Mouse (Mus musculus): ENCODE data around the gene Aspn. TPM values are rescaled to one million over a fixed set of nuclear protein-coding genes. Genes with fewer than 3 reads are reported as not detected.
"Not testable (repeated sequence)": the region's sequence is repeated elsewhere in the genome, so short reads cannot be mapped to it uniquely, and the experiment has no call there.

The Aspn gene
- total RNA-seq, 1 experiment from 2014 or later, result 21.8 TPM

DNA sequence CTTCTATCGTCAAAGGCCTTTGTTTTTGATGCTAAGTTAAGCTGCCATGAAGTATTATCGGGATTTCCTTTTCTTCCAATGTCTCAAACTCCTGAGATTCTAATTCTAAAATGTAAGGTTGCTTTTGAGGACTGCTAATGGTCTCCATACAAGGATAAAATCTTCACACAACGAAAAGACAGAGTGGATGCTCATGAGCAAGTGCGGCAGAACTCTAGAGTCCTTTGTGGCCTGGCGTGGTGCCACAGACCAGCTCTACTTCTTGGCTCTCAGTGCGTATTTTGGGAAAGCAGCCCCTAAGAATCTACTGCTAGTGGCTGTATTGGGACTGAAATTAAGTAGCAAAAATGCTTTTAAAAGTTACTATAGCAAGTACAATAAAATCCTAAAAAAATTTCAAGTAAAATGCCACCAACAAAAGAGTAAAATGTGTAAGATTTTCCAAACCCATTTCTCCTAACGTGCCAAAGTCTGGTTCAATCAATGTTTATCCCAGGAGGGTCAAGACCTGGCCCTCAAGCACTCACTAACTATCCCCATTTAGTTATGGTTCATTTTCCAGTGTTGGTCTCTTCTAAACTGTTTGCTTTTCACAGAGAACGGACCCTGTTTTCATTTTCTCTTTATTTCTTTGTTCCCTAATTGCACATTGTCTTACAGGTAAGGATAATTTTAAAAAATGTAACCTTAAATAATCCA, 40.2 kb downstream of the Aspn start:
- DNase-seq, result no peak

DNA sequence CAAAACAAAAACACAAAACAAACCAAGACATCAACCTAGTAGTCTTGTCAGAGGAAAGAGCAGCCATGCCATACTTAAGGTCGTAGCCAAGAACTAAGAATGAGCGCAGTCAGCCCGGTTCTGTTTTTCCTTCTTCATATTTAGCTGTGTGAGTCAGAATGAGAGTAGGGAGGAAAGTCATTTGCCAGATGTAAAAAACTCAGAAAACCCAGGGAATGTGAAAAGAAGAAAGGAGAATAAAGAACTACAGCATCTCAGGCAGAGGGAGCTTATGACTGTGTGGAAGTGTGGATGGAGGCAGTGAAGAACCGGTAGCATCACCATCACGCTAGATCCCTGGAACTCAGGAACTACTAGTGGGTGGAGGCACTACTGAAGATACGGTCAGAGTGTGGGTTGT, 41.8 kb downstream of the Aspn start:
- no peak for DNase-seq

DNA sequence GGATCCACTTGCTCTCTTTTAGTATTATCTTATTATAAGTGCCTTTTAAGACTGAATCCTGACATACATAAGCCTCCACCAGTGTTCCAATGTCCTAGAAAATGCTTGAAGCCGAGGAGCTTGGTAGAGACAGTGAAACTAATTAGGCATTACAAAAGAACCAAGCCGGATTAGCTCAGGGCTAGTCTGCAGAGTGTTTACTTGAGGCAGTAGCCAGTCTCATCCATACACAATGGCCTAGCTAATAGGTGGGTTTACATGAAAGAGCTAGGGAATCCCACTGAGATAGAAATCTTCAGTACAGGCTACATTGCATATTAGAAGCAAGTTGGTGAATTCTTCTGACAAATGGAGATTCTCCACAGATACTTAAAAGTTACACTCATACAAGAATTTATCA, 58.3 kb downstream of the Aspn start:
- not testable (repeated sequence) for DNase-seq

DNA sequence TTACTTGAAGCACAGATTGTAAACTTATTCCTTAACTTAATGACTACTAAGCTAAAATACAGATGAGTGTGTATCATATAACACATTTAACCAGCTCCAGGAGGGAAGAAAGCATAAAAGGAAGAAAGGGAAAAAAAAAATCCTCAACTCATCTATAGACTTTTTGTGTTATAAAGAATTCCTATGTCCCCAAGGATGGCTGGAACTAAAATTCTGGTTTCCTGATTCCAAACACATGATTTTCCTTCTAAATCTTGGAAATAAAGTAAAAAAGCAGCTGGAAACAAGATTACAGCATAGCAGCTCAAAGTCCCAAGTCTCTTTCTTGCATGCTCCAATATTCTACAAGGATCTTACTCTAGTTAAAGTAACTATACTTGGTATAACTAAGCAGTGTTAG, 59.4 kb downstream of the Aspn start:
- no peak for DNase-seq

DNA sequence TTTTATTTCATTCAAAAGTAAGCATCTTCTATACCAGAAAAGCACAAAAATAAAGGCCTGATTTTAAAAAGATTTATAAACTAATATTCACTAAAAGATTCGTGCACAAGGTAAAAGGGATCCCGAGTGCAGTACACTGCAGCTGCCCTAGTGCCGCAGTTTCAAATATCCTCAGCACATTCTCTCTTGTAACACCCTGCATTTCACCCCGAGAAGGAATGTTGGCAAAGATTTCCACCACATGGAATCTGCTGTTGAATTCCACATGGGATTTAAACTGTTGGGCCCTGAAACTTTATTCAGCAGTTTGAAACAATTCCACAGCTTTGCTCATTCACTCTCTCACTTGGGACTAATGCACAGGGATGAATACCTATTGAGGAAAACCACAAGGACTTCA, 63.5 kb downstream of the Aspn start, which contains the start of gene Ogn:
Gene Ogn (plus strand): TSS at position 333 of the 400 bp plus-strand sequence.
- peak; percentile 23 for DNase-seq

DNA sequence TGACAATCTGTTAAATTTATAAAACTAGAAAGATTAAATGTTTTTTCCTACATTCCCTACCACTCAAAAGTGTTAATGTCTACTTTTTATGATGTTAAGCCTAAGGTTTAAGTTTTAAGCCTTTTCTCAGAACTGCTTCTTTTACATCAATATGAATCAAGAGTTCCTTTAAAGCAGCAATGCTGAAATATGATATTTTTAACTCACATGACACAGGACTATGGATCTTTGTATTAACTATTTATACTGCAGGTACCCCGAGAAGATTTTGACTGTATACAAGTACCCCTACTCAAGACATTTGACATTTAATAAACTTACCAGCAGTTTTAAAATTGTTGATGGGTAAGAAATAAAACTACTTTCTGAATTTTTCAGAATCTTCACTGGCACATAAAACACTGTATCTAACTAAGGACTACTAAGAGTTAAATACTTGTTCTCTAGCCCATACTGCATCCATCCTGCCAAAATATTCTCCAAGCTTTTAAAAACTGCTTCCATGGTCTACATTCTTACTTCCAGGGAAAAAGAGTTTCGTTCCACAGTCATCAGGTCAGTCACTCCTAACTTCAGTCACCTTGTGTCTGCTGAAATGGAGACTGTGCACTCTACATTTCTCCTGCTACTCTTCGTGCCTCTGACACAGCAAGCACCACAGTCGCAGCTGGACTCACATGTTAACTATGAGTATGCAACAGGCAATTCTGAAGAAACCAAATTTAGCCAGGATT, 64.5 kb downstream of the Aspn start:
- DNase-seq, result no peak

DNA sequence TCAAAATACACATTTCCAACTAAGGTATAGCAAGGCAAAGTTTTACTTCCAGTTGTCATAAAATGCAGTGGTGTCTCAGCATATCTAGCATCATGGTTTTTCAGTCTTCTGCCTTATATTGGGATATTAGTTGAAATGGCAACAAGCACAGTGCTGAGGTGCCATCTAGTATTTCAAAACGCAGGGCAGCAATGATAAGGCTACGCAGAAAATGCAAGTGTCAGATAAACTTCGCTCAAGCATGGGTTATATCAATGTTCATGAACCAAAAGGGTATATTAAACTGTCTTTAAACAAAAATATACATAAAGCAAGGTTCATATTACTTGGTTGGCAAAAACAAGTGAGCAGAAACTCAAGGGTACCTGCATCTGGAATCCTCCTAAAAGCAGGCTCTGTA, 72.8 kb downstream of the Aspn start:
- no peak for DNase-seq

Other genes starting within 250 kb of the Aspn start
- 2.7 and 7.7 TPM in 2 replicates for gene Fgd3, start 224.1 kb upstream of the Aspn start, total RNA-seq (2021)
- gene Bicd2, start 202.9 kb upstream of the Aspn start, total RNA-seq (2021), result 38.2 TPM in 2 replicates
- 21.8 and 27.5 TPM in 2 replicates for gene Ippk, start 123.2 kb upstream of the Aspn start, total RNA-seq (2021)
- 1.3 TPM in 2 replicates for gene Tes3-ps, start 51.1 kb upstream of the Aspn start, total RNA-seq (2021)
- 8.3 and 12.0 TPM in 2 replicates for gene Ecm2, start 39.6 kb upstream of the Aspn start, total RNA-seq (2021)
- 3.8 and 6.4 TPM in 2 replicates for gene Omd, start 38.0 kb downstream of the Aspn start, total RNA-seq (2021)
- gene Ogn, start 63.6 kb downstream of the Aspn start, total RNA-seq (2021), result 40.3 and 45.5 TPM in 2 replicates
- 5.0 and 5.9 TPM in 2 replicates for gene Cenpp, start 108.3 kb downstream of the Aspn start, total RNA-seq (2021)
- 23.6 and 25.0 TPM in 2 replicates for gene Nol8, start 108.6 kb downstream of the Aspn start, total RNA-seq (2021)
- gene Iars, start 137.7 kb downstream of the Aspn start, total RNA-seq (2021), result 74.4 and 80.8 TPM in 2 replicates